Mouse (Mus musculus) urinary bladder, postnatal 4 days (tissue): Measurements from ENCODE around the gene Col3a1.

Source experiments
- DNase-seq, 2 experiments: peaks; one replicate each; pipeline ENCODE4 v3.0.0; 2021 to 2022; ENCODE audit warnings: low spot score in 2 of 2

Col3a1 gene

GRCm38 (mm10) chr1:45381866-45382265 is 70.5 kb downstream of the Col3a1 start:
- DNase-seq: no peak
